Comparison of ENCODE assay signal across 23 mouse cellular contexts in genomic region chr11:83737109-83737558, GRCm38 (mm10). TPM values are rescaled to one million over a fixed set of nuclear protein-coding genes. Genes with fewer than 3 reads are reported as not detected.
DNase-seq lines count a peak whose midpoint lies in the region; ATAC-seq and TF ChIP-seq lines count a peak whose summit lies in the region.
"Had no signal": no experiment of that assay in that cellular context is flagged by ENCODE, and none has a peak within 500 bp of the region (broad histone marks: within the 10 kb centered on the region; RNA-seq: fewer than 3 reads in every experiment).

No protein-coding gene starts in this region.

- TF ChIP-seq CTCF in spleen, adult 2 months (IDR thresholded peaks at IDR 0.05; ENCODE audit: extremely low read depth, insufficient read depth, insufficient read length, insufficient replicate concordance), result no peak
- no peak for TF ChIP-seq CTCF in MEL (IDR thresholded peaks at IDR 0.05 in 2 of 3, conservative IDR thresholded peaks at IDR 0.05 in 1 of 3; ENCODE audit: control insufficient read depth in 1 of 3, insufficient read depth in 1 of 3, low read depth in 2 of 3, low read length in 3 of 3, poor library complexity in 1 of 3, severe bottlenecking in 1 of 3)

- no peaks in the 10 kb centered on the region for H3K27me3 ChIP-seq in spleen, adult 2 months (ENCODE audit: control insufficient read depth, insufficient read depth, low read length)
- H3K27me3 ChIP-seq in MEL (ENCODE audit: control insufficient read depth in 1 of 2, insufficient read depth in 2 of 2, low read length in 2 of 2), result peaks cover 7 to 10% of the 10 kb centered on the region in 2 experiments
- H3K27me3 ChIP-seq in splenic B cell, adult 2 months (ENCODE audit: control insufficient read depth, insufficient read depth, low read length, poor library complexity, severe bottlenecking), result no peaks in the 10 kb centered on the region
- H3K27me3 ChIP-seq in hindbrain, embryonic 16.5 days (replicated peaks; ENCODE audit: control insufficient read depth, insufficient read depth, low read length), result no peaks in the 10 kb centered on the region
- H3K27me3 ChIP-seq: neural tube, embryonic 13.5 days had no signal

- TF ChIP-seq EP300 in MEL (IDR thresholded peaks at IDR 0.05; ENCODE audit: low read depth in 1 of 2, low read length in 2 of 2), result no peak

- DNase-seq in spleen, adult 2 months (ENCODE audit: low read depth in 1 of 2, low spot score in 2 of 2), result peak; percentile 46 to 86
- DNase-seq in spleen, postnatal 14 days (ENCODE audit: low spot score in 2 of 2), result no peak
- DNase-seq in MEL (ENCODE audit: low read depth, low spot score), result peak; percentile 37
- peak; percentile 63 for DNase-seq in induced T-regulatory cell, adult 2 months (ENCODE audit: low read depth)
- peak; percentile 93 for DNase-seq in splenic B cell, adult 2 months (ENCODE audit: low read depth, low spot score)
- DNase-seq in gastrocnemius, adult 8-10 months (ENCODE audit: low spot score in 2 of 2), result no peak
- DNase-seq: cerebellum, adult 18-20 months; gastrocnemius, postnatal 36 days; kidney, postnatal 14 days; thymus, postnatal 25 days had no signal

- no peaks in the 10 kb centered on the region for H3K79me2 ChIP-seq in MEL (ENCODE audit: control insufficient read depth, insufficient read depth, low read length, poor library complexity)

- TF ChIP-seq POLR2A in spleen, adult 2 months (IDR thresholded peaks at IDR 0.05; ENCODE audit: low read depth, low read length), result no peak
- no peak for TF ChIP-seq POLR2A in MEL (IDR thresholded peaks at IDR 0.05; ENCODE audit: control insufficient read depth in 1 of 2, insufficient read depth in 1 of 2, low read depth in 1 of 2, low read length in 2 of 2, poor library complexity in 1 of 2)

- H3K36me3 ChIP-seq in spleen, adult 2 months (ENCODE audit: control insufficient read depth, insufficient read depth, low read length), result no peaks in the 10 kb centered on the region
- no peaks in the 10 kb centered on the region for H3K36me3 ChIP-seq in MEL (ENCODE audit: control insufficient read depth in 1 of 2, insufficient read depth in 2 of 2, low read length in 2 of 2)
- H3K36me3 ChIP-seq in splenic B cell, adult 2 months (ENCODE audit: control insufficient read depth, insufficient read depth, low read length, poor library complexity, severe bottlenecking), result no peaks in the 10 kb centered on the region
- H3K36me3 ChIP-seq in hindbrain, embryonic 16.5 days (ENCODE audit: control insufficient read depth, insufficient read depth, low read length), result no peaks in the 10 kb centered on the region
- H3K36me3 ChIP-seq: heart, embryonic 12.5 days; midbrain, embryonic 15.5 days; neural tube, embryonic 13.5 days had no signal

- H3K4me3 ChIP-seq in spleen, adult 2 months (ENCODE audit: extremely low read depth, insufficient read depth, insufficient read length), result no peak overlapping the region
- H3K4me3 ChIP-seq in MEL (ENCODE audit: control insufficient read depth in 1 of 2, insufficient read depth in 1 of 2, low read depth in 2 of 2, low read length in 2 of 2), result no peak overlapping the region
- no peak overlapping the region for H3K4me3 ChIP-seq in hindbrain, embryonic 16.5 days (ENCODE audit: low read length)
- H3K4me3 ChIP-seq: heart, embryonic 12.5 days; midbrain, embryonic 15.5 days; neural tube, embryonic 13.5 days had no signal

- H3K27ac ChIP-seq in spleen, adult 2 months (ENCODE audit: insufficient read depth, low read length), result peak overlapping the region; percentile 81
- no peak overlapping the region for H3K27ac ChIP-seq in MEL (ENCODE audit: control insufficient read depth, low read depth, low read length)
- no peak overlapping the region for H3K27ac ChIP-seq in hindbrain, embryonic 16.5 days (ENCODE audit: low read depth, low read length)
- H3K27ac ChIP-seq: midbrain, embryonic 15.5 days; neural tube, embryonic 13.5 days; stomach, postnatal 0 days had no signal

- H3K9me3 ChIP-seq in MEL (replicated peaks; ENCODE audit: insufficient read depth, low read length), result no peaks in the 10 kb centered on the region
- H3K9me3 ChIP-seq in hindbrain, embryonic 16.5 days (ENCODE audit: control insufficient read depth, low read length), result 0 out of 2 replicates have a peak, but pooled peaks cover 2% of the 10 kb centered on the region
- H3K9me3 ChIP-seq: midbrain, embryonic 15.5 days; neural tube, embryonic 13.5 days had no signal

- H3K4me1 ChIP-seq in spleen, adult 2 months (ENCODE audit: control insufficient read depth, insufficient read depth, insufficient read length), result peaks cover 25% of the 10 kb centered on the region
- no peaks in the 10 kb centered on the region for H3K4me1 ChIP-seq in MEL (ENCODE audit: control insufficient read depth in 1 of 2, insufficient read depth in 2 of 2, low read length in 2 of 2)
- no peaks in the 10 kb centered on the region for H3K4me1 ChIP-seq in hindbrain, embryonic 16.5 days (ENCODE audit: control insufficient read depth, insufficient read depth, low read depth, low read length)
- H3K4me1 ChIP-seq: heart, embryonic 12.5 days; midbrain, embryonic 15.5 days; neural tube, embryonic 13.5 days had no signal

- ATAC-seq in hindbrain, embryonic 16.5 days, result no peak
- ATAC-seq: intestine, postnatal 0 days; midbrain, embryonic 15.5 days had no signal

- 21% methylated on average over 3 of the region's 3 CpGs for WGBS in spleen, adult 2 months
- 83% methylated on average over 3 of the region's 3 CpGs for WGBS in hindbrain, embryonic 16.5 days

- TF ChIP-seq RAD21 in MEL (IDR thresholded peaks at IDR 0.05; ENCODE audit: low read depth, low read length), result no peak

- H3K4me2 ChIP-seq in hindbrain, embryonic 16.5 days (ENCODE audit: low read length), result no peak overlapping the region
- H3K4me2 ChIP-seq: heart, embryonic 12.5 days; midbrain, embryonic 15.5 days; neural tube, embryonic 13.5 days had no signal

- no peak overlapping the region for H3K9ac ChIP-seq in MEL (ENCODE audit: control insufficient read depth, low read depth, low read length, poor library complexity, severe bottlenecking)
- H3K9ac ChIP-seq in hindbrain, embryonic 16.5 days (ENCODE audit: low read depth, low read length), result no peak overlapping the region
- H3K9ac ChIP-seq: heart, embryonic 12.5 days; midbrain, embryonic 15.5 days; neural tube, embryonic 13.5 days had no signal

TF ChIP-seq in MEL, 35 proteins besides CTCF, POLR2A, EP300 and RAD21:
- TF ChIP-seq USF2 (IDR thresholded peaks at IDR 0.05; ENCODE audit: borderline replicate concordance in 1 of 2, insufficient read depth in 1 of 2, low read depth in 1 of 2, low read length in 2 of 2) (no peak), HCFC1 (IDR thresholded peaks at IDR 0.05; ENCODE audit: low read depth, low read length) (no peak), CHD1 (IDR thresholded peaks at IDR 0.05; ENCODE audit: low read depth, low read length) (no peak), TAL1 (IDR thresholded peaks at IDR 0.05; ENCODE audit: low read length) (no peak), USF1 (IDR thresholded peaks at IDR 0.05; ENCODE audit: low read depth, low read length) (no peak), MYB (IDR thresholded peaks at IDR 0.05; ENCODE audit: low read depth, low read length) (no peak), MEF2A (IDR thresholded peaks at IDR 0.05; ENCODE audit: extremely low read depth, insufficient replicate concordance, low read depth, low read length, poor library complexity, severe bottlenecking) (no peak), UBTF (IDR thresholded peaks at IDR 0.05; ENCODE audit: borderline replicate concordance, insufficient read depth, low read depth, low read length) (no peak), E2F4 (IDR thresholded peaks at IDR 0.05; ENCODE audit: borderline replicate concordance, low read depth, low read length) (no peak), POLR2AphosphoS5 (IDR thresholded peaks at IDR 0.05; ENCODE audit: borderline replicate concordance, low read depth, low read length) (no peak), ZNF384 (IDR thresholded peaks at IDR 0.05; ENCODE audit: low read depth, low read length) (no peak), GABPA (IDR thresholded peaks at IDR 0.05; ENCODE audit: low read depth, low read length) (no peak), POLR2AphosphoS2 (IDR thresholded peaks at IDR 0.05; ENCODE audit: low read length) (no peak), CHD2 (IDR thresholded peaks at IDR 0.05; ENCODE audit: low read length) (no peak), ZC3H11A (IDR thresholded peaks at IDR 0.05; ENCODE audit: low read depth, low read length) (no peak), SIN3A (IDR thresholded peaks at IDR 0.05; ENCODE audit: low read length) (no peak)
TF ChIP-seq in MEL: peak in this region for 0.

RNA-seq across cellular contexts. Expression of gene Wfdc21, which starts 9.6 kb away (rescaled TPM):
- polyA plus RNA-seq in spleen, adult 2 months (2012; rRNA removed), result 17.1 and 20.6 TPM in 2 replicates
- not detected in 2 replicates for total RNA-seq in MEL (2012; rRNA removed)
- polyA plus RNA-seq in MEL (2012; ENCODE audit: insufficient read depth in 1 of 2, insufficient read length in 2 of 2, low read depth in 1 of 2, low replicate concordance in 2 of 2, missing spikeins in 1 of 2), result not detected
- polyA plus RNA-seq in hindbrain, embryonic 16.5 days (2015; fragmentation: Nextera tagmentation; extraction: Ambion mirVana), result 0.42 TPM in 1 of 2 replicates, not detected in the other
- under 1 TPM in 1 of 4 experiments, not detected in 3; 0.79 TPM for total RNA-seq in gastrocnemius, adult 8-10 months (2022)
- total RNA-seq: ES-E14; gastrocnemius, postnatal 36 days; layer of hippocampus, postnatal 10 days; left cerebral cortex, postnatal 10 days had no signal
- polyA plus RNA-seq: brain, embryonic 14.5 days; forebrain, embryonic 11.5 days; heart, embryonic 12.5 days; hindbrain, embryonic 11.5 days; intestine, postnatal 0 days; limb, embryonic 14.5 days; midbrain, embryonic 15.5 days; neural tube, embryonic 13.5 days had no signal

RNA-seq across cellular contexts. Expression of gene Heatr6, which starts 16.4 kb away (rescaled TPM):
- 18.2 and 26.6 TPM in 2 replicates for polyA plus RNA-seq in spleen, adult 2 months (2012; rRNA removed)
- total RNA-seq in MEL (2012; rRNA removed), result 17.3 and 17.7 TPM in 2 replicates
- polyA plus RNA-seq in MEL (2012; ENCODE audit: insufficient read depth in 1 of 2, insufficient read length in 2 of 2, low read depth in 1 of 2, low replicate concordance in 2 of 2, missing spikeins in 1 of 2), result 10 to 100 TPM in 1 of 2 experiments, not detected in 1; 21.2 TPM
- 26.6 and 29.6 TPM in 2 replicates for polyA plus RNA-seq in hindbrain, embryonic 16.5 days (2015; fragmentation: Nextera tagmentation; extraction: Ambion mirVana)
- total RNA-seq in gastrocnemius, adult 8-10 months (2022), result 1 to 10 TPM; 8.2 to 9.1 (median 8.6) TPM

RNA-seq across cellular contexts. Expression of gene Wfdc18, which starts 28.3 kb away (rescaled TPM):
- not detected in 2 replicates for polyA plus RNA-seq in spleen, adult 2 months (2012; rRNA removed)
- total RNA-seq in MEL (2012; rRNA removed), result not detected in 2 replicates
- not detected for polyA plus RNA-seq in MEL (2012; ENCODE audit: insufficient read depth in 1 of 2, insufficient read length in 2 of 2, low read depth in 1 of 2, low replicate concordance in 2 of 2, missing spikeins in 1 of 2)
- polyA plus RNA-seq in hindbrain, embryonic 16.5 days (2015; fragmentation: Nextera tagmentation; extraction: Ambion mirVana), result not detected in 2 replicates
- total RNA-seq in gastrocnemius, adult 8-10 months (2022), result not detected
- total RNA-seq: ES-E14; gastrocnemius, postnatal 36 days; layer of hippocampus, postnatal 10 days had no signal
- polyA plus RNA-seq: brain, embryonic 14.5 days; forebrain, embryonic 11.5 days; hindbrain, embryonic 11.5 days; midbrain, embryonic 15.5 days; neural tube, embryonic 13.5 days had no signal

RNA-seq across cellular contexts. Expression of gene Wfdc17, which starts 33.3 kb away (rescaled TPM):
- polyA plus RNA-seq in spleen, adult 2 months (2012; rRNA removed), result 4.2 and 4.8 TPM in 2 replicates
- total RNA-seq in MEL (2012; rRNA removed), result not detected in 2 replicates
- not detected for polyA plus RNA-seq in MEL (2012; ENCODE audit: insufficient read depth in 1 of 2, insufficient read length in 2 of 2, low read depth in 1 of 2, low replicate concordance in 2 of 2, missing spikeins in 1 of 2)
- 0.33 and 0.87 TPM in 2 replicates for polyA plus RNA-seq in hindbrain, embryonic 16.5 days (2015; fragmentation: Nextera tagmentation; extraction: Ambion mirVana)
- 1 to 10 TPM in 1 of 4 experiments, not detected in 3; 1.2 TPM for total RNA-seq in gastrocnemius, adult 8-10 months (2022)
- total RNA-seq: ES-E14; layer of hippocampus, postnatal 10 days; left cerebral cortex, postnatal 10 days had no signal
- polyA plus RNA-seq: brain, embryonic 14.5 days; heart, embryonic 12.5 days; neural tube, embryonic 13.5 days had no signal

Comparison
In these comparisons a context has a peak if more than half of its experiments do, and no peak if none do; other contexts are left out.
1. DNase-seq: peak in spleen, adult 2 months (2 of 2), MEL (single experiment), induced T-regulatory cell, adult 2 months (single experiment) and splenic B cell, adult 2 months (single experiment); none in spleen, postnatal 14 days (0 of 2) and gastrocnemius, adult 8-10 months (0 of 2).
2. RNA of gene Wfdc21, which starts 9.6 kb away (polyA plus RNA-seq): 17.1 to 20.6 TPM in spleen, adult 2 months; 0.42 TPM in hindbrain, embryonic 16.5 days and not detected in MEL; every median in the first group is over 10 times any median in the second.